Mouse (Mus musculus): ENCODE results near the gene Pmpca. TPM values are rescaled to one million over a fixed set of nuclear protein-coding genes. Genes with fewer than 3 reads are reported as not detected.

The Pmpca gene
- polyA plus RNA-seq, 1 experiment from 2014 or later = 100 TPM

DNA sequence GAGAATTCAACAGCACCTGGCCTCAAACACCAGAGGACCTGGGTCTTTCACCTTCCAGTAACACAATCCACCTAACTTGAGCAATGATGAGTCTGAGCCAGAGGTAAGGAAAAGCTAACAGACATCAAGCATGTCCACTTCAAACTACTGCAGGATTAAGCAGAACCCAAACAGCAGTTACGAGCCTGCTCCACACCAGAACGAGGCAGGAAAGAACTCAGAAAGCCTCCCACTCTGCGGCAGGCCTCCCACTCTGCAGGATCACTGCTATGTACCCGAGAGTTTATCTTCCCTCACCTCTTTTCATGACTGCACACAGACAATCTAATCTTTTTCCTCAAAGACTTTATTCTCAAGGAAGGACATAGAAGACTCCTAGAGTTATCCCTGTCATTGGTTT is 48.1 kb downstream of the Pmpca start:
- H3K9me3 ChIP-seq (ENCODE audit: control insufficient read depth, low read length) = no peaks in the 10 kb centered on the region
- no peak overlapping the region for H3K4me3 ChIP-seq (replicated peaks; ENCODE audit: low read length)
- peaks cover 7% of the 10 kb centered on the region for H3K4me1 ChIP-seq (replicated peaks; ENCODE audit: control insufficient read depth, insufficient read depth, low read length)
- H3K4me2 ChIP-seq (ENCODE audit: low read length) = no peak overlapping the region
- H3K9ac ChIP-seq (replicated peaks; ENCODE audit: low read depth, low read length) = no peak overlapping the region
- H3K27ac ChIP-seq (ENCODE audit: low read length) = no peak overlapping the region
- no peaks in the 10 kb centered on the region for H3K27me3 ChIP-seq (replicated peaks; ENCODE audit: control insufficient read depth, insufficient read depth, low read length)
- ATAC-seq = no peak
- peaks cover 22% of the 10 kb centered on the region; the same call in 1 of the 2 replicates for H3K36me3 ChIP-seq (ENCODE audit: control insufficient read depth, insufficient read depth)
- WGBS = 82% methylated on average over 4 of the region's 4 CpGs

- no peak for ATAC-seq
- Histone ChIP-seq H3K9ac (replicated peaks; ENCODE audit: low read depth, low read length) (no peak overlapping the region), H3K27me3 (replicated peaks; ENCODE audit: control insufficient read depth, insufficient read depth, low read length) (no peaks in the 10 kb centered on the region), H3K4me1 (replicated peaks; ENCODE audit: control insufficient read depth, insufficient read depth, low read length) (peaks cover 13% of the 10 kb centered on the region), H3K4me3 (replicated peaks; ENCODE audit: low read length) (no peak overlapping the region), H3K36me3 (ENCODE audit: control insufficient read depth, insufficient read depth) (peaks cover 16% of the 10 kb centered on the region; the same call in 1 of the 2 replicates), H3K9me3 (ENCODE audit: control insufficient read depth, low read length) (no peaks in the 10 kb centered on the region), H3K4me2 (ENCODE audit: low read length) (no peak overlapping the region), H3K27ac (ENCODE audit: low read length) (no peak overlapping the region)
- WGBS = 93% methylated on average over 7 of the region's 7 CpGs
Measured at GRCm38 (mm10) chr2:26438373-26438772, 49.2 kb downstream of the Pmpca start.

DNA sequence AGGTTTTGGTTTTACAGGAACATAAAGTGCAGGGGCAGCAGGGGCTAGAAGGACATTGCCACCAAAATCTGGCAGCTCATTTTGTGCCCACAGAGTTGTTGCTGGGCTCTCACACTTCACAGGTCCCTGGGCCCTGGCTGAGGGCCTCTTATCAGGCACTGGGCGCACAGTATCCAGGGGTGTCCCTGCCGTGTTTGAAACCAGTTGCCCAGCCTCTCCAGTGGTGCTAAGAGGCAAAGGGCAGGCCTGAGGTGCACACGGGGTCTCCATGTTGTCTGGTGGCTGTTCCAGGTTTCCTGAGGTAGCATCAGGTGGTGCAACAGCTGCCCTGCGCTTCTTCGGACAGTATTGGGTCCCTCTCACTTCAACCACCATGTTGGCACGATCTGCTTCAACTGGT is 50.5 kb downstream of the Pmpca start:
- Histone ChIP-seq H3K36me3 (ENCODE audit: control insufficient read depth, insufficient read depth) (peaks cover 16% of the 10 kb centered on the region; the same call in 1 of the 2 replicates), H3K9ac (replicated peaks; ENCODE audit: low read depth, low read length) (no peak overlapping the region), H3K9me3 (ENCODE audit: control insufficient read depth, low read length) (no peaks in the 10 kb centered on the region), H3K27ac (ENCODE audit: low read length) (no peak overlapping the region), H3K4me2 (ENCODE audit: low read length) (no peak overlapping the region), H3K4me3 (replicated peaks; ENCODE audit: low read length) (no peak overlapping the region), H3K4me1 (replicated peaks; ENCODE audit: control insufficient read depth, insufficient read depth, low read length) (peaks cover 22% of the 10 kb centered on the region), H3K27me3 (replicated peaks; ENCODE audit: control insufficient read depth, insufficient read depth, low read length) (no peaks in the 10 kb centered on the region)
- no peak for ATAC-seq
- WGBS = 95% methylated on average over 6 of the region's 6 CpGs

- WGBS = 88% methylated on average over 4 of the region's 4 CpGs
- Histone ChIP-seq H3K27me3 (replicated peaks; ENCODE audit: control insufficient read depth, insufficient read depth, low read length) (no peaks in the 10 kb centered on the region), H3K9ac (replicated peaks; ENCODE audit: low read depth, low read length) (no peak overlapping the region)
Measured at GRCm38 (mm10) chr2:26441261-26441660, 52.1 kb downstream of the Pmpca start.

DNA sequence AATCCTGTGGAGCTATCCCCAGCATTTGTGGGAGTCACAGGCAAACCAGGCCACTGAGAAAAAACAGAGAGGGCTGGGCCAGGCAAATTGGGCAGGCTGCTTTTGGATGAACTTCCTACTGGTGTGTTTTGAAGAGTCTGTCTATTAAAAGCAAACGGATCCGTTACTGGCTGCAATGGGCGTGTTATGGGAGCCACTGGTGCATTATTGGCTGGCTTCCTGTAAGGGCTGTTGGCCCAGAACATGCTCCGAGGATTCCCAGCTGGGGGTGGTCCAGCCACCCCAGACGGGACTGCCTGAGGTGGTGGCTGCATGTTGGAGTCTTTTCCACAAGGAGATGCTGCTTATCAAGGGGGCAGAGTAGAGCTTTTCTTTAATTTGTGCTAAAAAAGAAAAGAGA is 52.5 kb downstream of the Pmpca start:
- Histone ChIP-seq H3K9me3 (ENCODE audit: control insufficient read depth, low read length) (no peaks in the 10 kb centered on the region), H3K4me3 (replicated peaks; ENCODE audit: low read length) (no peak overlapping the region), H3K9ac (replicated peaks; ENCODE audit: low read depth, low read length) (no peak overlapping the region), H3K36me3 (ENCODE audit: control insufficient read depth, insufficient read depth) (peaks cover 14% of the 10 kb centered on the region; the same call in 1 of the 2 replicates), H3K27me3 (replicated peaks; ENCODE audit: control insufficient read depth, insufficient read depth, low read length) (no peaks in the 10 kb centered on the region), H3K4me2 (ENCODE audit: low read length) (no peak overlapping the region), H3K4me1 (replicated peaks; ENCODE audit: control insufficient read depth, insufficient read depth, low read length) (peaks cover 28% of the 10 kb centered on the region), H3K27ac (ENCODE audit: low read length) (no peak overlapping the region)
- ATAC-seq = no peak
- WGBS = 53% methylated on average over 5 of the region's 5 CpGs

More at GRCm38 (mm10) chr2:26441261-26441660, 52.1 kb downstream of the Pmpca start:
- Histone ChIP-seq H3K36me3 (ENCODE audit: control insufficient read depth, insufficient read depth) (peaks cover 14% of the 10 kb centered on the region; the same call in 1 of the 2 replicates), H3K4me1 (replicated peaks; ENCODE audit: control insufficient read depth, insufficient read depth, low read length) (peaks cover 24% of the 10 kb centered on the region), H3K27ac (ENCODE audit: low read length) (no peak overlapping the region), H3K4me3 (replicated peaks; ENCODE audit: low read length) (no peak overlapping the region), H3K9me3 (ENCODE audit: control insufficient read depth, low read length) (no peaks in the 10 kb centered on the region), H3K4me2 (ENCODE audit: low read length) (no peak overlapping the region)
- no peak for ATAC-seq

DNA sequence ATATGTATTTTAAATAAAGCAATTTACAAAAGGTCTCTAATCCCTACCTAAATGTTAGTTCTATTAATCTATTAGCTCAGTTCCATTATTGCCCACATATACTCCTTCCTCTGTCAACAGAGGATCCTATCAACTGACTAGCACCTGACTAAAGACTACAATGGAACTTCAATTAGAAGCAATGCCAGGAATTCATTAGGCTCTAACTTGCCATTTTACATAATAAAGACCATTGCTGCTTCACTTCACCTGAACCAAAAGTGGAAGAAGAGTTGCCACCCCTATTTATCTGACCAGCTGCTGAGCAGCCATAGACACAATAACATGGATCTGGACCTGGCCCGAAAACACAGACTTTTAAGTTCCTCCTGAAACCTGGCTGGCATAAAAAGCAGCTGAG is 53.7 kb downstream of the Pmpca start:
- no peaks in the 10 kb centered on the region for H3K9me3 ChIP-seq (ENCODE audit: control insufficient read depth, low read length)
- H3K36me3 ChIP-seq (ENCODE audit: control insufficient read depth, insufficient read depth) = peaks cover 14% of the 10 kb centered on the region; the same call in 1 of the 2 replicates
- H3K9ac ChIP-seq (replicated peaks; ENCODE audit: low read depth, low read length) = no peak overlapping the region
- WGBS = 26% methylated on average over 1 of the region's 1 CpGs
- H3K4me3 ChIP-seq (replicated peaks; ENCODE audit: low read length) = no peak overlapping the region
- H3K4me1 ChIP-seq (replicated peaks; ENCODE audit: control insufficient read depth, insufficient read depth, low read length) = peaks cover 26% of the 10 kb centered on the region
- no peak for ATAC-seq
- no peak overlapping the region for H3K27ac ChIP-seq (ENCODE audit: low read length)
- H3K27me3 ChIP-seq (replicated peaks; ENCODE audit: control insufficient read depth, insufficient read depth, low read length) = no peaks in the 10 kb centered on the region
- H3K4me2 ChIP-seq (ENCODE audit: low read length) = no peak overlapping the region

DNA sequence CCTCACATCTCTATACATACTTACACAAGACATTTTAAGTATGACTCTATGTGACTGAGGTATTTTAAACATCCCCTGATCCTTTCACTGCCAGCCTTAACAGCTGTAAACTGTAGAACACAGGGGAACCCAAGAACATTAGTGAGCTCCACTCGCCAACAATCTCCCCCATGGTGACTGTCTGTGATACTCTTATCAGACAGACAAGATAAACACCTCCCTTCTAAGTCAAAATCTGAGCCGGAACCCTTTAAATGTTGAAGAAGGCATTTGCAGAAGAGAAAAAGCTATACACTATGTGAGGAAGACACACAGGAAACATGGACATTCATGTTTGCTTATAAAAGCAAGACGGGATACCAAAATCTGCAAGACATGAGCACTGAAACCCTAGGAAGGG is 54.7 kb downstream of the Pmpca start:
- Histone ChIP-seq H3K4me2 (ENCODE audit: low read length) (peak overlapping the region; percentile 75), H3K4me3 (replicated peaks; ENCODE audit: low read length) (peak overlapping the region; percentile 82), H3K4me1 (replicated peaks; ENCODE audit: control insufficient read depth, insufficient read depth, low read length) (peaks cover 30% of the 10 kb centered on the region), H3K27ac (ENCODE audit: low read length) (no peak overlapping the region), H3K27me3 (replicated peaks; ENCODE audit: control insufficient read depth, insufficient read depth, low read length) (no peaks in the 10 kb centered on the region), H3K36me3 (ENCODE audit: control insufficient read depth, insufficient read depth) (peaks cover 11% of the 10 kb centered on the region; the same call in 1 of the 2 replicates), H3K9ac (replicated peaks; ENCODE audit: low read depth, low read length) (peak overlapping the region; percentile 85), H3K9me3 (ENCODE audit: control insufficient read depth, low read length) (no peaks in the 10 kb centered on the region)
- ATAC-seq = no peak
- WGBS = 59% methylated on average over 3 of the region's 3 CpGs

GRCm38 (mm10) chr2:26444368-26444767 is 55.2 kb downstream of the Pmpca start:
- no peaks in the 10 kb centered on the region for H3K9me3 ChIP-seq (ENCODE audit: control insufficient read depth, low read length)

DNA sequence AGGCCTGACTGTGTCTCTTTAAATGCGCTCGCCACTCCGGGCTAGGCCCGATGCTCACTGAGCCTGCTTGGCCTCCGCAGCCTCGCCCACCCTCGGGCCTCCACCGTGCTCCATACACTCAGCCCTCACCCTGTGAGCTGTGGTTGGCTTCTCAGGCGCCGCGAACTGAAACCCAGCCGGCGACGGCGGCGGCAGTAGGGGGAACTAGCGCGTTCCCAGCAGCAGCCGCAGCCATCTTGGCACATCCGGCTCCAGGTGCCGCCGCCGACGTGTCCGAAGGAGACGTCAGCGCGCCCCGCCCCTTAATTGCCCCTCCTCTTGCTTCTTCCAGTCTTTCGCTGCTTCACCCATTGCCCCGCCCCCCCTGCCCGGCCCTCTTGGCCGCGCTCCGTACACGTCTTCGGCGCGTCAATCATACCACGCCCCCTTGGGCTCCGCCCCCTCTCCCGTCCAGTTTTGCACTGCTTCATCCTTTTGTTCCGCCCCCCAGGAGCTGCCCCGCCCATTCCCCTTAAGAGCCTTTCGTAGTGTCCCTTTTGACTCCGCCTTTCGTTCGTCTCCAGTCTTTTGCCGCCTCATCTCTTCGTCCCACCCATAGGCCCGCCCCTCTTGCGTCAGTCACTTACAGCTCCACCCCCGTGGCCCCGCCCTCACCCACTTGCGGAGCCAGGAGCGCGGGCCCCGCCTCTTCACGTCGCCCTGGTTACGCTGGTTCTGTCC is 56.0 kb downstream of the Pmpca start, which contains the start of gene Sec16a:
Gene Sec16a, minus strand, starts transcription at position 271 of the 720 bp plus-strand sequence.
- peak within 1 kb of the TSS; percentile 82 for H3K4me3 ChIP-seq (replicated peaks; ENCODE audit: low read length)
- peak; percentile 90 for ATAC-seq
- peak within 1 kb of the TSS; percentile 95 for H3K27ac ChIP-seq (ENCODE audit: low read length)
- under 1% methylated on average over 61 of the region's 61 CpGs for WGBS
- peaks cover 39% of the 10 kb centered on the region for H3K4me1 ChIP-seq (replicated peaks; ENCODE audit: control insufficient read depth, insufficient read depth, low read length)
- H3K4me2 ChIP-seq (ENCODE audit: low read length) = peak within 1 kb of the TSS; percentile 84
- no peaks in the 10 kb centered on the region for H3K27me3 ChIP-seq (replicated peaks; ENCODE audit: control insufficient read depth, insufficient read depth, low read length)
- H3K9me3 ChIP-seq (ENCODE audit: control insufficient read depth, low read length) = no peaks in the 10 kb centered on the region
- H3K36me3 ChIP-seq (ENCODE audit: control insufficient read depth, insufficient read depth) = 0 out of 2 replicates have a peak, but pooled peaks cover 4% of the 10 kb centered on the region
- peak within 1 kb of the TSS; percentile 85 for H3K9ac ChIP-seq (replicated peaks; ENCODE audit: low read depth, low read length)

More at GRCm38 (mm10) chr2:26444368-26444767, 55.2 kb downstream of the Pmpca start:
- no peak for ATAC-seq
- peak overlapping the region; percentile 75 for H3K4me2 ChIP-seq (ENCODE audit: low read length)
- H3K36me3 ChIP-seq (ENCODE audit: control insufficient read depth, insufficient read depth) = peaks cover 10% of the 10 kb centered on the region; the same call in 1 of the 2 replicates
- no peaks in the 10 kb centered on the region for H3K27me3 ChIP-seq (replicated peaks; ENCODE audit: control insufficient read depth, insufficient read depth, low read length)
- 3% methylated on average over 15 of the region's 15 CpGs for WGBS
- H3K27ac ChIP-seq (ENCODE audit: low read length) = peak overlapping the region; percentile 91
- peak overlapping the region; percentile 85 for H3K9ac ChIP-seq (replicated peaks; ENCODE audit: low read depth, low read length)
- peaks cover 35% of the 10 kb centered on the region for H3K4me1 ChIP-seq (replicated peaks; ENCODE audit: control insufficient read depth, insufficient read depth, low read length)
- H3K4me3 ChIP-seq (replicated peaks; ENCODE audit: low read length) = peak overlapping the region; percentile 82

Data from forebrain, embryonic 16.5 days (tissue).